Mouse (Mus musculus): ENCODE measurements around the gene Fam219b. TPM values are rescaled to one million over a fixed set of nuclear protein-coding genes. Genes with fewer than 3 reads are reported as not detected.

Gene Fam219b
- 10.9 and 11.0 TPM in 2 replicates for polyA plus RNA-seq (2012; rRNA removed)

GRCm38 (mm10) chr9:57537044-57537727 lies at the start of gene Fam219b:
Fam219b (plus strand) TSS chr9:57537528.
- WGBS: under 1% methylated on average over 45 of the region's 45 CpGs
- H3K27me3 ChIP-seq (ENCODE audit: control insufficient read depth, insufficient read depth, low read length): no peaks in the 10 kb centered on the region
- H3K4me3 ChIP-seq (replicated peaks; ENCODE audit: insufficient read depth, low read depth, low read length): peak within 1 kb of the TSS; percentile 58
- DNase-seq: peak; percentile 92 to 93
- TF ChIP-seq CTCF (IDR thresholded peaks at IDR 0.05; ENCODE audit: borderline replicate concordance, insufficient read depth, low read depth, low read length): no peak
- TF ChIP-seq POLR2A (IDR thresholded peaks at IDR 0.05; ENCODE audit: borderline replicate concordance, insufficient read depth, low read length): peak; percentile 74
- peak within 1 kb of the TSS; percentile 67 for H3K27ac ChIP-seq (ENCODE audit: insufficient read depth, low read length)
- H3K4me1 ChIP-seq (ENCODE audit: control insufficient read depth, insufficient read depth, low read length): no peaks in the 10 kb centered on the region

- no peak for TF ChIP-seq CTCF (IDR thresholded peaks at IDR 0.05; ENCODE audit: borderline replicate concordance, insufficient read depth, low read depth, low read length)
- no peak for TF ChIP-seq POLR2A (IDR thresholded peaks at IDR 0.05; ENCODE audit: borderline replicate concordance, insufficient read depth, low read length)
- no peak overlapping the region for H3K4me3 ChIP-seq (replicated peaks; ENCODE audit: insufficient read depth, low read depth, low read length)
- no peaks in the 10 kb centered on the region for H3K4me1 ChIP-seq (ENCODE audit: control insufficient read depth, insufficient read depth, low read length)
- 69% methylated on average over 7 of the region's 7 CpGs for WGBS
- no peaks in the 10 kb centered on the region for H3K27me3 ChIP-seq (ENCODE audit: control insufficient read depth, insufficient read depth, low read length)
- H3K27ac ChIP-seq (ENCODE audit: insufficient read depth, low read length): no peak overlapping the region
- DNase-seq: no peak
These were observed 49.5 kb upstream of the Fam219b start for GRCm38 (mm10) chr9:57487807-57488206.

- no peak overlapping the region for H3K27ac ChIP-seq (ENCODE audit: insufficient read depth, low read length)
- no peaks in the 10 kb centered on the region for H3K27me3 ChIP-seq (ENCODE audit: control insufficient read depth, insufficient read depth, low read length)
- no peaks in the 10 kb centered on the region for H3K4me1 ChIP-seq (ENCODE audit: control insufficient read depth, insufficient read depth, low read length)
- no peak overlapping the region for H3K4me3 ChIP-seq (replicated peaks; ENCODE audit: insufficient read depth, low read depth, low read length)
- WGBS: 94% methylated on average over 2 of the region's 2 CpGs
- TF ChIP-seq CTCF (IDR thresholded peaks at IDR 0.05; ENCODE audit: borderline replicate concordance, insufficient read depth, low read depth, low read length): no peak
- TF ChIP-seq POLR2A (IDR thresholded peaks at IDR 0.05; ENCODE audit: borderline replicate concordance, insufficient read depth, low read length): no peak
- no peak for DNase-seq
These were observed 43.8 kb upstream of the Fam219b start for GRCm38 (mm10) chr9:57493532-57493931.

- no peaks in the 10 kb centered on the region for H3K4me1 ChIP-seq (ENCODE audit: control insufficient read depth, insufficient read depth, low read length)
- H3K27ac ChIP-seq (ENCODE audit: insufficient read depth, low read length): no peak overlapping the region
- no peak for DNase-seq
- H3K27me3 ChIP-seq (ENCODE audit: control insufficient read depth, insufficient read depth, low read length): no peaks in the 10 kb centered on the region
- no peak overlapping the region for H3K4me3 ChIP-seq (replicated peaks; ENCODE audit: insufficient read depth, low read depth, low read length)
- no peak for TF ChIP-seq POLR2A (IDR thresholded peaks at IDR 0.05; ENCODE audit: borderline replicate concordance, insufficient read depth, low read length)
These were observed 42.4 kb upstream of the Fam219b start for GRCm38 (mm10) chr9:57494970-57495369.

GRCm38 (mm10) chr9:57497236-57497635 lies 40.1 kb upstream of the Fam219b start:
- WGBS: 76% methylated on average over 5 of the region's 5 CpGs
- no peak overlapping the region for H3K27ac ChIP-seq (ENCODE audit: insufficient read depth, low read length)

GRCm38 (mm10) chr9:57498536-57498935 lies 38.8 kb upstream of the Fam219b start:
- Histone ChIP-seq H3K27ac (ENCODE audit: insufficient read depth, low read length) (no peak overlapping the region), H3K4me3 (replicated peaks; ENCODE audit: insufficient read depth, low read depth, low read length) (no peak overlapping the region), H3K4me1 (ENCODE audit: control insufficient read depth, insufficient read depth, low read length) (no peaks in the 10 kb centered on the region), H3K27me3 (ENCODE audit: control insufficient read depth, insufficient read depth, low read length) (no peaks in the 10 kb centered on the region; the same call in 1 of the 2 replicates)
- TF ChIP-seq CTCF (IDR thresholded peaks at IDR 0.05; ENCODE audit: borderline replicate concordance, insufficient read depth, low read depth, low read length): no peak
- TF ChIP-seq POLR2A (IDR thresholded peaks at IDR 0.05; ENCODE audit: borderline replicate concordance, insufficient read depth, low read length): no peak
- no peak for DNase-seq
- 70% methylated on average over 7 of the region's 7 CpGs for WGBS

More at GRCm38 (mm10) chr9:57497236-57497635, 40.1 kb upstream of the Fam219b start:
- H3K27me3 ChIP-seq (ENCODE audit: control insufficient read depth, insufficient read depth, low read length): no peaks in the 10 kb centered on the region; the same call in 1 of the 2 replicates
- H3K4me3 ChIP-seq (replicated peaks; ENCODE audit: insufficient read depth, low read depth, low read length): no peak overlapping the region
- no peak for DNase-seq
- H3K4me1 ChIP-seq (ENCODE audit: control insufficient read depth, insufficient read depth, low read length): no peaks in the 10 kb centered on the region
- TF ChIP-seq CTCF (IDR thresholded peaks at IDR 0.05; ENCODE audit: borderline replicate concordance, insufficient read depth, low read depth, low read length): no peak
- no peak for TF ChIP-seq POLR2A (IDR thresholded peaks at IDR 0.05; ENCODE audit: borderline replicate concordance, insufficient read depth, low read length)

- H3K27ac ChIP-seq (ENCODE audit: insufficient read depth, low read length): no peak overlapping the region
- no peak for DNase-seq
- peaks cover 3% of the 10 kb centered on the region; the same call in 1 of the 2 replicates for H3K4me1 ChIP-seq (ENCODE audit: control insufficient read depth, insufficient read depth, low read length)
- no peak for TF ChIP-seq POLR2A (IDR thresholded peaks at IDR 0.05; ENCODE audit: borderline replicate concordance, insufficient read depth, low read length)
- no peak for TF ChIP-seq CTCF (IDR thresholded peaks at IDR 0.05; ENCODE audit: borderline replicate concordance, insufficient read depth, low read depth, low read length)
- H3K27me3 ChIP-seq (ENCODE audit: control insufficient read depth, insufficient read depth, low read length): no peaks in the 10 kb centered on the region; the same call in 1 of the 2 replicates
- no peak overlapping the region for H3K4me3 ChIP-seq (replicated peaks; ENCODE audit: insufficient read depth, low read depth, low read length)
- WGBS: 24% methylated on average over 13 of the region's 13 CpGs
These were observed 35.9 kb upstream of the Fam219b start for GRCm38 (mm10) chr9:57501452-57501851.

- peaks cover 3% of the 10 kb centered on the region; the same call in 1 of the 2 replicates for H3K4me1 ChIP-seq (ENCODE audit: control insufficient read depth, insufficient read depth, low read length)
- H3K27me3 ChIP-seq (ENCODE audit: control insufficient read depth, insufficient read depth, low read length): no peaks in the 10 kb centered on the region; the same call in 1 of the 2 replicates
- DNase-seq: no peak
- 18% methylated on average over 20 of the region's 20 CpGs for WGBS
- no peak for TF ChIP-seq POLR2A (IDR thresholded peaks at IDR 0.05; ENCODE audit: borderline replicate concordance, insufficient read depth, low read length)
- TF ChIP-seq CTCF (IDR thresholded peaks at IDR 0.05; ENCODE audit: borderline replicate concordance, insufficient read depth, low read depth, low read length): no peak
- no peak overlapping the region for H3K4me3 ChIP-seq (replicated peaks; ENCODE audit: insufficient read depth, low read depth, low read length)
- H3K27ac ChIP-seq (ENCODE audit: insufficient read depth, low read length): no peak overlapping the region
These were observed 35.5 kb upstream of the Fam219b start for GRCm38 (mm10) chr9:57501861-57502260.

Measured in cerebellum, adult 2 months (tissue).